Mouse (Mus musculus) megakaryocyte, embryonic 14.5 days (primary cell): ENCODE data around the gene Tbx3. TPM values are rescaled to one million over a fixed set of nuclear protein-coding genes. Genes with fewer than 3 reads are reported as not detected.
A peak's percentile ranks its signal among the peaks of the same experiment; 100 is the strongest.

ENCODE experiments used
- H3K27me3 ChIP-seq: replicated peaks from 2 replicates; pipeline ENCODE3; 2012; ENCODE audit warnings: inconsistent platforms
- H3K36me3 ChIP-seq: replicated peaks from 2 replicates; pipeline ENCODE3; 2012; ENCODE audit warnings: low read length, inconsistent platforms, mixed read lengths
- H3K4me1 ChIP-seq: 2 replicates; pipeline ENCODE4 v1.6.1; 2012; ENCODE audit warnings: inconsistent platforms
- H3K4me3 ChIP-seq: replicated peaks from 2 replicates; pipeline ENCODE3; 2012; ENCODE audit warnings: moderate library complexity, mild to moderate bottlenecking, inconsistent platforms
- H3K9me3 ChIP-seq: 2 replicates; pipeline ENCODE4 v1.6.1; 2012; ENCODE audit warnings: inconsistent platforms
- FLI1 ChIP-seq: IDR thresholded peaks from 2 replicates; pipeline ENCODE4 v1.6.1; 2012; ENCODE audit warnings: low read length, inconsistent platforms, mixed read lengths
- GATA1 ChIP-seq: IDR thresholded peaks from 3 replicates; pipeline ENCODE4 v1.6.1; 2012; ENCODE audit warnings: mixed read lengths, low read length, inconsistent platforms, borderline replicate concordance
- polyA plus RNA-seq: library from polyadenylated mRNA; stranded (reverse); fragments of >175 nt; gene quantifications from 2 replicates; pipeline ENCODE4 v1.2.3, GENCODE M21; 2012; ENCODE audit warnings: low replicate concordance; ENCODE audit not compliant: insufficient read depth

The Tbx3 gene
- polyA plus RNA-seq, 1 experiment: not detected

GRCm38 (mm10) chr5:119669741-119670565 is 516 bp upstream of the Tbx3 start:
- TF ChIP-seq GATA1 (no peak), FLI1 (no peak)
- H3K4me1 ChIP-seq: peaks cover 29% of the 10 kb centered on the region
- H3K36me3 ChIP-seq: no peaks in the 10 kb centered on the region
- peak overlapping the region; percentile 83 for H3K4me3 ChIP-seq
- no peaks in the 10 kb centered on the region for H3K9me3 ChIP-seq
- peaks cover 98% of the 10 kb centered on the region for H3K27me3 ChIP-seq

DNA sequence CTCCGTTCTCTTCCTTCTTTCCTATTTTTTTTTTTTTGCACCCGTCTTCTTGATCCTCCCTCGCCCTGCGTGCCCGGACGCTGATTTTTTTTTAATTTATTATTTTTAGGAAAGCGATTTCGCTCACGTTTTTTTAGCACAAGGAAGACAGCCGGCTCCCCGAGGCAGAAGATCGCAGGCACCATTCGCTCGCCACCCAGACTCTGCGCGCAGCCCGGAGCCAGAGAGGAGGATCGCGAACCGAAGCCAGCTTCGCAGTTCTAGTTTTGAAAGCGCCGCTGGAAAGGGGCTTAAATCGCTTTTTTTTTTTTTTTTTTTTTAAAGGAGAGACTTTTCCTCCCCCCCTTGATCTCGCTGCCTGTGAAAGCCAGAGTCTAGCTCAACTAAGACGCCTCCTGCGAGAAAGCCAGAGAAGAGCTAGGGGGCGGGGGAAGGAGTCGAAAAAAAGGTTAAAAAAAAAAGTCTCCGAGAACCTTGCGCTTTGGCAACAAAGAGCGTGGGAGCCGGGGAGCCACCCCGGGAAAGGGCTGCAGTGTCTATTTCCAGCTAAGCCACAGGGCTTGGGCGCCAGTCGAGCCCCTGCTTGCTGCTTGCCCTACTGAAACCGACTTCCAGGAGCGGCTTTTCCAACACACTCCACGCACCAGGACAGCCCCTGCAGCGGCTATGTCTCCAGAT is 794 bp downstream of the Tbx3 start:
- Histone ChIP-seq H3K9me3 (no peaks in the 10 kb centered on the region), H3K27me3 (peaks cover 98% of the 10 kb centered on the region), H3K4me3 (peak overlapping the region; percentile 83), H3K36me3 (no peaks in the 10 kb centered on the region), H3K4me1 (peaks cover 29% of the 10 kb centered on the region)
- TF ChIP-seq FLI1: no peak
- no peak for TF ChIP-seq GATA1

GRCm38 (mm10) chr5:119671965-119672347 is 1.5 kb downstream of the Tbx3 start:
- Histone ChIP-seq H3K4me3 (no peak overlapping the region), H3K27me3 (peaks cover 94% of the 10 kb centered on the region), H3K4me1 (peaks cover 29% of the 10 kb centered on the region), H3K36me3 (no peaks in the 10 kb centered on the region), H3K9me3 (no peaks in the 10 kb centered on the region)
- TF ChIP-seq FLI1 (no peak), GATA1 (no peak)

DNA sequence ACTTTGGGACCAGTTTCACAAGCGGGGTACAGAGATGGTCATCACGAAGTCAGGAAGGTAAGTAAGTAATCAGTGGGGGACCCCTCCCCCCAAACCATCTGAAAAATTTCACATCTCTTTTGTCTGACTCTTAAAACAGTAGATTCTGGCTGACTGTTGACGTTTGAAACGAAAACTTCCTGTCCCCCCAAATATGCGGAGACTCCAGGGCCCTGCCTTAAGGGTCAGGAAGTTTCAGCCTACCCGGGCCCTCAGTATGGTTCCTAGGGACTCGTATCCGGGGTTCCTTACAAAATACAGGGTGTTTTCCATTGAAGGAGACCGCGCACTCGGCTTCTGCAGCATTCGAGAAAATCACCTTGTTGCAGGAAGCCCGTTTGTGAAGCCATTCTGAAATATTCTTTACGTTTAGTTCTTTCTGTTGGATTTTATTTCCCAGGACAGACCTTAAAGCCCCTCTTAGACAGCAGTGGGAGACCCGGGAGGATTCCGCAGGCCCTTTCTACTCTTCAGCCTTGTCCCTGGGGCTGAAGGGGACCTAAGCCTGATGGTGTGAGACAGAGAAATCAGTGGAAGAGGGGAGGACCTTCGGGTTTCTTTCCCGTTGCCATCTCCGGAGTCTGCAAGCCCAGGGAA is 2.0 kb downstream of the Tbx3 start:
- H3K27me3 ChIP-seq: peaks cover 94% of the 10 kb centered on the region

GRCm38 (mm10) chr5:119672984-119673600 is 2.6 kb downstream of the Tbx3 start:
- Histone ChIP-seq H3K4me3 (no peak overlapping the region), H3K4me1 (peaks cover 29% of the 10 kb centered on the region), H3K27me3 (peaks cover 93% of the 10 kb centered on the region), H3K9me3 (no peaks in the 10 kb centered on the region), H3K36me3 (no peaks in the 10 kb centered on the region)
- no peak for TF ChIP-seq GATA1
- no peak for TF ChIP-seq FLI1

More for the DNA sequence above, 2.0 kb downstream of the Tbx3 start:
- Histone ChIP-seq H3K36me3 (no peaks in the 10 kb centered on the region), H3K4me1 (peaks cover 29% of the 10 kb centered on the region), H3K9me3 (no peaks in the 10 kb centered on the region), H3K4me3 (no peak overlapping the region)
- TF ChIP-seq GATA1 (no peak), FLI1 (no peak)

DNA sequence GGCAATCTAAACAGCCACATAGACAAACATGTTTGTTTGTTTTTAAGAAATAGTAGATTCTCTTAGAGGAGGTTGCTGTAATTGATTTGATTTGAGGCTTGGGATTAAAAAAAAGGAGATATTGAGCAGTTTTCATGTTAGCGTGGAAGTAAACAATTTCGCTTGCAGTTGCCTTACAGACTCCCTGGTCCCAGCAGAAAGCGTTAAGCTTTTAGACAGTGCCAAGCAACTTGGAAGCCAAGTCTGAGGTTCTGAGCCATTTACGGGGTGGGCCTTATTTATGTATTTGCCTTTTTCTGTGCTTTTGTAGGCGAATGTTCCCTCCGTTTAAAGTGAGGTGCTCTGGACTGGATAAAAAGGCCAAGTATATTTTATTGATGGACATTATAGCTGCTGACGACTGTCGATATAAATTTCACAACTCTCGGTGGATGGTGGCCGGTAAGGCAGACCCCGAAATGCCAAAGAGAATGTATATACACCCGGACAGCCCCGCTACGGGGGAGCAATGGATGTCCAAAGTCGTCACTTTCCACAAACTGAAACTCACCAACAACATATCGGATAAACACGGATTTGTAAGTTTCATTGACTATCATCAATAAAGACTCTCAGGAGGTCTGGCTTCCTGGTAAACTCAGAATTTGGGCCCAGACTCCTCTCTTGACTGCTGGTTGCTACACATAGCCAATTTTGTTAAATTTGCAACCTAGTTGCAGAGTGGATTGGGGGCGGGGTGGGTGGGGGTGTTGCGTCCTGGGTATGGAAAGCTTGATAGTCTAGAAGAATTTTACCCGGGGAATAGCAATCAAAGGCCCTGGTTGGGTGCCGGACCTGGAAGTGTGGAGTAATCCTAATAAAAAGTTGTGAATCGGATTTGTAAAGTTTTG is 3.5 kb downstream of the Tbx3 start:
- Histone ChIP-seq H3K36me3 (no peaks in the 10 kb centered on the region), H3K27me3 (peaks cover 93% of the 10 kb centered on the region), H3K4me3 (no peak overlapping the region), H3K9me3 (no peaks in the 10 kb centered on the region), H3K4me1 (peaks cover 29% of the 10 kb centered on the region)
- TF ChIP-seq GATA1 (no peak), FLI1 (no peak)

DNA sequence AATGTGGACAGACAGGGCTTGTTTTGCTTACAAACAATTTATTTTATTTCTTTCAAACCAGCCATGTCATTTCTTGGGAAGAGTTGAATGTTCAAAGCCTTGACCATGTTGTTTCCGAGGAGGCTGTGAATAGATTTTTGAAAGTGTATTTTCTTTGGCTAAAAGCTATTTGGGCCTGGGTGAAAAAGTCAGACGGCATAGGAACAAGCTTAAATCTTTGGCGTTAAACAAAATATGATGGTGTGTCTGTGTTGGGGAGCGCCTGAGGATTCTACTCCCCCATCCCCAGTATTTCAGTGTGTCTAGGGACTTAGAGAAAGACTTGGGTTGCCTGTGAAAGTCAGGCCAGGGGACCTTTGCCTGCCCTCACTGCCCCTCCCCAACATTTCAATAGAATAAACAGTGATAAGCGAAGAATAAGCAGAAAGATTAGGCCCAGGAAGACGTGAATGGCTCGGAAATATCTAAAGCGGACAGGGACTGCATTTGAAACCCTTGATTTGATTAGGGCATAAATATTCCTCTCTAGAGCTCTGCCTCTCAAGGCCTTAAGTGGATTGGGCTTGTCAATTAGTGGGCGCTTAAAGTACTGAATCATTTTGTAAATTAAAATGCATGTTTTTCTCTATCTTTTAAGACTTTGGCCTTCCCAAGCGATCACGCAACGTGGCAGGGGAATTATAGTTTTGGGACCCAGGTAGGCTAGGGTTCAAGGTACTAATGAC is 4.3 kb downstream of the Tbx3 start:
- H3K36me3 ChIP-seq: no peaks in the 10 kb centered on the region
- no peak for TF ChIP-seq GATA1
- TF ChIP-seq FLI1: no peak
- H3K4me3 ChIP-seq: no peak overlapping the region
- H3K27me3 ChIP-seq: peaks cover 88% of the 10 kb centered on the region
- H3K4me1 ChIP-seq: peaks cover 25% of the 10 kb centered on the region
- no peaks in the 10 kb centered on the region for H3K9me3 ChIP-seq

DNA sequence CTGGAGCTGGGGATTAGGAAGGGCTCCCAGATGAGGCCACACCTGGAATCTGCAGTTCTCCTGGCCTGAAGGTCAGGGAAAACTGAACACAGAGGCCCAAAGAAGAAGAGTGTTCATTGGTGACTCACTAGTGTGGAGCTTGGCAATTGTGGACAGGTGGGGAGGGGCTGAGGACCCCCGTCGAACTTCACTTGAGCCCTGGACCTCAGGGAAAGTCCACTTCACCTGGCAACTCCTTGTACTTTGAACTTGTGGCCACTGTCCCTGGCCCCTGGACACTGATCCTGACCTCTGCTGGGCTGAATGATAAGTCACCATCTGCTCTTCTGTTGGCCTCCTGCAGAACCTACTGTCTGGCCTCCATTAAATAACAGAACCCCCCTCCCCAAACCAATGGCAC is 5.8 kb downstream of the Tbx3 start:
- H3K4me3 ChIP-seq: no peak overlapping the region
- peaks cover 20% of the 10 kb centered on the region for H3K4me1 ChIP-seq
- H3K27me3 ChIP-seq: peaks cover 88% of the 10 kb centered on the region
- H3K36me3 ChIP-seq: no peaks in the 10 kb centered on the region
- no peaks in the 10 kb centered on the region; the same call in 1 of the 2 replicates for H3K9me3 ChIP-seq
- no peak for TF ChIP-seq GATA1
- TF ChIP-seq FLI1: no peak
